Mouse (Mus musculus) C2C12 (cell line): ENCODE measurements around the gene Ms4a2.

Source experiments
- CEBPB ChIP-seq: IDR thresholded peaks from one replicate; pipeline ENCODE4 v1.6.1; 2011; ENCODE audit warnings: low read depth, mild to moderate bottlenecking, control low read depth, moderate library complexity
- CTCF ChIP-seq: IDR thresholded peaks from one replicate; pipeline ENCODE4 v1.5.1; 2011; ENCODE audit not compliant: control insufficient read depth, insufficient read depth, insufficient read length
- MYOG ChIP-seq: IDR thresholded peaks from one replicate; pipeline ENCODE4 v1.6.1; 2011; ENCODE audit not compliant: control insufficient read depth, insufficient read length; ENCODE audit errors: extremely low read depth

DNA sequence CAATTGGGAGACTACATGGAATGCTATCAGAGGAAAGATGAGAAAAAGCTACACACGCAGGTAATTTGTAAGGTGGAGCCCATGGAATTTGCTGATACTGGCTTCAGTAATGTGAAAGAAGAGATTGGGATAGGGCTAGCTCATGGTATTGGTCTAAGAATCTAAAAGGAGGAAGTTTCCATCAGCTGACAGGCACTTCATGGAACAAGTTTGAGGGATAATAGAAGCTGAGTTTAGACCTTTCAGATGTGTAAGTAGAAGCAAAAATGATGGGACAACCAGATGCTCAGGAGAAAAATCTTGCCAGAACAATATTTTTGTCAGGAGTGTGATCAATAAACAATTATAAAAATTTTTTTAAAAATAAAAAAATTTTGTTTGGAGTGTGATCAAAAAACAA lies 10.2 kb upstream of the Ms4a2 start:
- no peak for TF ChIP-seq MYOG
- TF ChIP-seq CEBPB: no peak
- no peak for TF ChIP-seq CTCF
